Mouse (Mus musculus) colon, adult 2 months (tissue): ENCODE measurements around the gene Gm5416. TPM values are rescaled to one million over a fixed set of nuclear protein-coding genes. Genes with fewer than 3 reads are reported as not detected.

Experiments
- polyA plus RNA-seq: library from polyadenylated mRNA; depleted of rRNA; stranded (reverse); fragments of >200 nt; gene quantifications from 2 replicates; pipeline ENCODE4 v1.2.3, GENCODE M21; 2012; rRNA removed

Gene Gm5416
- not detected in 2 replicates for polyA plus RNA-seq

DNA sequence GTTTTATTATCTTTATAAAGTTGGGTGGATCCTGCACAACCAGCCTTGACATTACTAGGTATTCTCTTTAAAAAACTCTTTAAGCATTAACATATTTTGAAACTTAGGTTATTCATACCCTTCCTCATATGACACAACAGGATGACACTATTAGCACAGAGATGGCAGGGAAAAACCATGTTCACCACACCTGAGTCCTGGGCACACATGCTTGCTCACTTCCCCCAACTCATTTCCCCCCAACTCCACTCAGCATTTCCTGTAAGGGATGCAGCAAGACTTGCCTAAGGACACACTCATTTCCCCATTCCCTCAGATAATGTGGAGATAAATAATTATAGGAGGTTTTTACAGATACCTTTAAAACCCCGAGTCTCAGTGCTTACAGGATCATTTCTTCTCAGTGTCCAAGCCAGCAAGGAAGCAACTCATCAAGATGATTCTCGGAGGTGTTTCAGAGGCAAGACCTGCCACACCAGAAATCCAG, at the start of gene Gm5416:
Gene Gm5416, plus strand, starts transcription at position 437 of the 487 bp plus-strand sequence.

DNA sequence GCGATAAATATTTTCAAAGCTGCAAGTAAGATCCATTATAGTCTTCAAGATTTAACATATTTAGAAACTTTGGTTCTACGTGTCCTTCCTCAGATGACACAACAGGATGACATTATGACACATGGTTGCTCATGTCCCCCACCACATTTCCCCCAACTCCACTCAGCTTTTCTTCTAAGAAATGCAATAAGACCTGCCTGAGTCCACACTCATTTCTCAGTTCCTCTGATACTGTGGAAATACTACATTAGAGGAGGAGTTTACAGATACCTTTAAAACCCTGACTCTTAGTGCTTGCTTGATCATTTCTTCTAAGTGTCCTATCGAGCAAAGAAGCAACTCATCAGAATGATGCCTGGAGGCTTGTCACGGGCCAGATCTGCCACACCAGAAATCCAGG, 26.3 kb upstream of the Gm5416 start, which contains the start of gene Gm5483:
Gene Gm5483, plus strand, starts transcription at position 301 of the 400 bp plus-strand sequence.

GRCm38 (mm10) chr16:36221168-36221567, 11.0 kb downstream of the Gm5416 start, which contains the start of gene 2010005H15Rik:
Gene 2010005H15Rik (plus strand): TSS chr16:36221468.

Other genes starting within 250 kb of the Gm5416 start
- 3.3 and 3.7 TPM in 2 replicates for gene Kpna1, start 231.7 kb upstream of the Gm5416 start, polyA plus RNA-seq
- gene Wdr5b, start 169.2 kb upstream of the Gm5416 start, polyA plus RNA-seq: 0.91 and 0.95 TPM in 2 replicates
- 61.7 and 89.2 TPM in 2 replicates for gene Fam162a, start 138.8 kb upstream of the Gm5416 start, polyA plus RNA-seq
- gene Ccdc58, start 138.7 kb upstream of the Gm5416 start, polyA plus RNA-seq: 4.5 and 5.0 TPM in 2 replicates
- gene Csta1, start 79.2 kb upstream of the Gm5416 start, polyA plus RNA-seq: 0.03 TPM in 1 of 2 replicates, not detected in the other
- gene Stfa2l1, start 53.6 kb upstream of the Gm5416 start, polyA plus RNA-seq: not detected in 2 replicates
- not detected in 2 replicates for gene Gm5483, start 26.2 kb upstream of the Gm5416 start, polyA plus RNA-seq
- 0.28 TPM in 1 of 2 replicates, not detected in the other for gene 2010005H15Rik, start 11.1 kb downstream of the Gm5416 start, polyA plus RNA-seq
- not detected in 2 replicates for gene Stfa1, start 66.5 kb downstream of the Gm5416 start, polyA plus RNA-seq
- not detected in 2 replicates for gene BC117090, start 123.9 kb downstream of the Gm5416 start, polyA plus RNA-seq
- gene BC100530, start 157.3 kb downstream of the Gm5416 start, polyA plus RNA-seq: not detected in 2 replicates
- gene Stfa2, start 198.1 kb downstream of the Gm5416 start, polyA plus RNA-seq: not detected in 2 replicates
- gene Stfa3, start 245.0 kb downstream of the Gm5416 start, polyA plus RNA-seq: not detected in 2 replicates